Mouse (Mus musculus) thymus, adult 2 months (tissue): ENCODE results near the gene Kcnj4.

ENCODE experiments used
- CTCF ChIP-seq: fragments of 200-500 bp; IDR thresholded peaks from 2 replicates; pipeline ENCODE4 v1.5.1; 2012; ENCODE audit warnings: mild to moderate bottlenecking, control low read depth, low read length, moderate library complexity, borderline replicate concordance; ENCODE audit not compliant: control insufficient read depth, poor library complexity, insufficient read depth; ENCODE audit errors: extremely low read depth
- POLR2A ChIP-seq: fragments of 200-500 bp; IDR thresholded peaks from 2 replicates; pipeline ENCODE4 v1.6.1; 2012; ENCODE audit warnings: mild to moderate bottlenecking, low read length, control low read depth, moderate library complexity; ENCODE audit not compliant: control insufficient read depth, poor library complexity, insufficient read depth; ENCODE audit errors: extremely low read depth

DNA sequence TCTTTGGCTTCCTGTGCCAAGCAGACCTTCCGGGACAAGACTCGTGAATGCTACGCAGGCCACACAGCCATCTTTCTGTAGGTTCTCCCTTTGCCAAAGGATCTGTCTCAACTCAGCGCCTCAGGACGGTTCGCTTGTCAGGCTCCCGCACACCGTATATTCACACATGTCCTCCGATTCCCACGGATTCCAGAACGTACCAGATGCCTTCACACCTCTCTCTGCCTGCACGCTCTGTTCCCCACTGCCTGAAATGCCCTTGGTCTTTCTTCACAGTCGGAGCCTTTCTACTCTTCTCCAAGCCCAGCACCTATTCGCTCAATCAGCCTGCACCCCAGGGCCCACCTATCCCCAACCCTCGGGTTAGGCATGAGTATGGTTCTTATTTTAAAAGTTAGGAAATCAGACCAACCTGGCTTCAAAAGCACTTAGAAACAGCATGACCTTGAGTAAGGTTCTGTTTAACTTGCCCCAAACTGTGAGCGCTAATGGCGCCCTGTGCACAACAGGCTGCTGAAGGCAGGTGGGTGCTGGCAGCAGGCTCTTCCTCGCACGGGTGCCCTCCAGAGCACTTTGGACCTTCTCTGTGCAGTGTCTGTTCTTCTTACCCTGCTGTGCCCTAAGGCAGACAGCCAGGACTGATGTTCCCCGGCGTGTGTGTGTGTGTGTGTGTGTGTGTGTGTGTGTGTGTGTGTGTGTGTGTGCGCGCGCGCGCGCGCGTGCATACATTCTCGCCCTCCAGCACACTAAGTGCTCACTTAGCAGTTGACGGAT is 2.2 kb upstream of the Kcnj4 start:
- TF ChIP-seq POLR2A (no peak), CTCF (no peak)
